Mouse (Mus musculus) heart, embryonic 11.5 days (tissue): ENCODE data around the gene Sar1b. TPM values are rescaled to one million over a fixed set of nuclear protein-coding genes. Genes with fewer than 3 reads are reported as not detected.
"Not testable (repeated sequence)": the region's sequence is repeated elsewhere in the genome, so short reads cannot be mapped to it uniquely, and the experiment has no call there.

Experiments used
- ATAC-seq: fragments of 200-750 bp; cut with Nextera tagmentation; replicated peaks from 2 replicates; pipeline ENCODE4 v1.8.0; 2017; ENCODE audit warnings: moderate library complexity; ENCODE audit not compliant: insufficient number of reproducible peaks, low FRiP score, low TSS enrichment
- H3K27ac ChIP-seq: fragments of 300-500 bp; sonication (generic); 2 replicates; pipeline ENCODE4 v1.5.1; 2014; ENCODE audit warnings: mild to moderate bottlenecking, low read depth, low read length
- H3K27me3 ChIP-seq: fragments of 300-500 bp; sonication (generic); 2 replicates; pipeline ENCODE4 v1.6.1; 2014; ENCODE audit warnings: mild to moderate bottlenecking, low read length, mixed read lengths; ENCODE audit not compliant: control insufficient read depth, insufficient read depth
- H3K36me3 ChIP-seq: fragments of 300-500 bp; sonication (generic); 2 replicates; pipeline ENCODE4 v1.6.1; 2014; ENCODE audit warnings: mild to moderate bottlenecking, low read length, moderate library complexity, mixed read lengths; ENCODE audit not compliant: control insufficient read depth, insufficient read depth
- H3K4me1 ChIP-seq: fragments of 300-500 bp; sonication (generic); 2 replicates; pipeline ENCODE4 v1.6.1; 2014; ENCODE audit warnings: low read length; ENCODE audit not compliant: control insufficient read depth, insufficient read depth
- H3K4me2 ChIP-seq: fragments of 300-500 bp; sonication (generic); 2 replicates; pipeline ENCODE4 v1.6.1; 2014; ENCODE audit warnings: mild to moderate bottlenecking, moderate library complexity
- H3K4me3 ChIP-seq: fragments of 300-500 bp; sonication (generic); 2 replicates; pipeline ENCODE4 v1.5.1; 2014; ENCODE audit warnings: low read depth, low read length
- H3K9ac ChIP-seq: fragments of 300-500 bp; sonication (generic); 2 replicates; pipeline ENCODE4 v1.6.1; 2014; ENCODE audit warnings: mild to moderate bottlenecking, low read depth, low read length, moderate library complexity
- H3K9me3 ChIP-seq: fragments of 300-500 bp; sonication (generic); replicated peaks from 2 replicates; pipeline ENCODE4 v1.6.1; 2016; ENCODE audit warnings: low read length; ENCODE audit not compliant: control insufficient read depth
- WGBS: fragments of 180-500 bp; shearing (Covaris S2); extraction: QIAGEN DNeasy Blood & Tissue Kit; methylation state at CpG from one replicate; pipeline ENCODE4 v1.1.7; 2014; ENCODE audit not compliant: insufficient replicate concordance; 5-methylcytosine and 5-hydroxymethylcytosine counted together
- polyA plus RNA-seq: library from polyadenylated mRNA; unstranded; fragments of >200 nt; fragmentation: Nextera tagmentation; extraction: Ambion mirVana; gene quantifications from 2 replicates; pipeline ENCODE4 v1.2.1, GENCODE M21; 2014

Sar1b gene
- polyA plus RNA-seq, 1 experiment from 2014 or later, result 136 TPM

- H3K9me3 ChIP-seq, result no peaks in the 10 kb centered on the region
- H3K9ac ChIP-seq, result peak overlapping the region; percentile 92
- H3K27me3 ChIP-seq, result peaks cover 3% of the 10 kb centered on the region; the same call in 1 of the 2 replicates
- no peak; the same call in none of the 2 replicates for ATAC-seq
- H3K4me3 ChIP-seq, result peak overlapping the region; percentile 96
- H3K27ac ChIP-seq, result peak overlapping the region; percentile 85
- peak overlapping the region; percentile 74 for H3K4me2 ChIP-seq
- WGBS, result under 1% methylated on average over 46 of the region's 46 CpGs
- H3K4me1 ChIP-seq, result peaks cover 10% of the 10 kb centered on the region; the same call in 1 of the 2 replicates
- H3K36me3 ChIP-seq, result no peaks in the 10 kb centered on the region
Observed at GRCm38 (mm10) chr11:51755621-51756311, 7.7 kb upstream of the Sar1b start.

GRCm38 (mm10) chr11:51756352-51756771 is 7.1 kb upstream of the Sar1b start:
- Histone ChIP-seq H3K4me3 (peak overlapping the region; percentile 96), H3K27me3 (peaks cover 3% of the 10 kb centered on the region; the same call in 1 of the 2 replicates), H3K36me3 (no peaks in the 10 kb centered on the region), H3K9me3 (no peaks in the 10 kb centered on the region), H3K9ac (peak overlapping the region; percentile 92), H3K27ac (peak overlapping the region; percentile 85), H3K4me2 (peak overlapping the region; percentile 74), H3K4me1 (peaks cover 10% of the 10 kb centered on the region; the same call in 1 of the 2 replicates)
- ATAC-seq, result peak; percentile 93
- under 1% methylated on average over 39 of the region's 41 CpGs for WGBS

GRCm38 (mm10) chr11:51757023-51757422 is 6.5 kb upstream of the Sar1b start:
- 76% methylated on average over 11 of the region's 11 CpGs for WGBS
- Histone ChIP-seq H3K4me3 (peak overlapping the region; percentile 96), H3K27me3 (peaks cover 3% of the 10 kb centered on the region; the same call in 1 of the 2 replicates), H3K9ac (peak overlapping the region; percentile 92), H3K9me3 (no peaks in the 10 kb centered on the region), H3K36me3 (no peaks in the 10 kb centered on the region), H3K27ac (peak overlapping the region; percentile 85; the same call in 1 of the 2 replicates), H3K4me2 (peak overlapping the region; percentile 74), H3K4me1 (peaks cover 10% of the 10 kb centered on the region; the same call in 1 of the 2 replicates)
- ATAC-seq, result no peak

GRCm38 (mm10) chr11:51757625-51758024 is 5.9 kb upstream of the Sar1b start:
- Histone ChIP-seq H3K27ac (no peak overlapping the region), H3K9ac (no peak overlapping the region), H3K36me3 (no peaks in the 10 kb centered on the region), H3K4me2 (no peak overlapping the region), H3K4me3 (no peak overlapping the region), H3K4me1 (peaks cover 10% of the 10 kb centered on the region; the same call in 1 of the 2 replicates), H3K27me3 (peaks cover 3% of the 10 kb centered on the region; the same call in 1 of the 2 replicates), H3K9me3 (no peaks in the 10 kb centered on the region)
- no peak for ATAC-seq
- 88% methylated on average over 5 of the region's 5 CpGs for WGBS

GRCm38 (mm10) chr11:51758207-51758606 is 5.3 kb upstream of the Sar1b start:
- not testable (repeated sequence) for H3K4me1 ChIP-seq, H3K4me3 ChIP-seq, H3K9ac ChIP-seq, H3K9me3 ChIP-seq, ATAC-seq, H3K27me3 ChIP-seq, H3K4me2 ChIP-seq, H3K36me3 ChIP-seq, H3K27ac ChIP-seq
- WGBS, result 84% methylated on average over 5 of the region's 5 CpGs

GRCm38 (mm10) chr11:51759251-51759650 is 4.2 kb upstream of the Sar1b start:
- Histone ChIP-seq H3K36me3 (no peaks in the 10 kb centered on the region), H3K9ac (no peak overlapping the region), H3K4me2 (no peak overlapping the region), H3K27me3 (peaks cover 3% of the 10 kb centered on the region; the same call in 1 of the 2 replicates), H3K4me3 (no peak overlapping the region), H3K9me3 (no peaks in the 10 kb centered on the region), H3K4me1 (peaks cover 8% of the 10 kb centered on the region), H3K27ac (no peak overlapping the region)
- WGBS, result 76% methylated on average over 2 of the region's 2 CpGs
- ATAC-seq, result no peak

- WGBS, result 78% methylated on average over 6 of the region's 6 CpGs
- H3K4me2 ChIP-seq, result no peak overlapping the region
- no peaks in the 10 kb centered on the region for H3K36me3 ChIP-seq
- peaks cover 3% of the 10 kb centered on the region; the same call in 1 of the 2 replicates for H3K27me3 ChIP-seq
- no peak overlapping the region for H3K9ac ChIP-seq
- H3K4me3 ChIP-seq, result no peak overlapping the region
- ATAC-seq, result no peak
- no peaks in the 10 kb centered on the region for H3K9me3 ChIP-seq
- H3K27ac ChIP-seq, result no peak overlapping the region
- peaks cover 6% of the 10 kb centered on the region for H3K4me1 ChIP-seq
Observed at GRCm38 (mm10) chr11:51759941-51760657, 3.4 kb upstream of the Sar1b start.

GRCm38 (mm10) chr11:51761241-51761640 is 2.2 kb upstream of the Sar1b start:
- no peaks in the 10 kb centered on the region for H3K9me3 ChIP-seq
- H3K4me2 ChIP-seq, result no peak overlapping the region
- H3K27me3 ChIP-seq, result peaks cover 3% of the 10 kb centered on the region; the same call in 1 of the 2 replicates
- peaks cover 6% of the 10 kb centered on the region for H3K4me1 ChIP-seq
- no peaks in the 10 kb centered on the region for H3K36me3 ChIP-seq
- H3K27ac ChIP-seq, result no peak overlapping the region
- no peak overlapping the region for H3K4me3 ChIP-seq
- WGBS, result 62% methylated on average over 5 of the region's 5 CpGs
- no peak for ATAC-seq
- H3K9ac ChIP-seq, result no peak overlapping the region
